Mouse (Mus musculus): ENCODE results near the gene Ypel5. TPM values are rescaled to one million over a fixed set of nuclear protein-coding genes. Genes with fewer than 3 reads are reported as not detected.

Ypel5 gene
- polyA plus RNA-seq, 1 experiment from 2014 or later = 83.2 TPM

Other genes starting within 250 kb of the Ypel5 start
- gene Alk, start 231.8 kb upstream of the Ypel5 start, polyA plus RNA-seq (2015; fragmentation: Nextera tagmentation; extraction: Ambion mirVana) = 0.05 TPM in 1 of 2 replicates, not detected in the other
- gene Lbh, start 81.9 kb downstream of the Ypel5 start, polyA plus RNA-seq (2015; fragmentation: Nextera tagmentation; extraction: Ambion mirVana) = 9.5 and 10.4 TPM in 2 replicates